ENCODE assay signal across 9 mouse cellular contexts in genomic region chr14:54780836-54781609, GRCm38 (mm10). TPM values are rescaled to one million over a fixed set of nuclear protein-coding genes. Genes with fewer than 3 reads are reported as not detected.
DNase-seq lines count a peak whose midpoint lies in the region; ATAC-seq and TF ChIP-seq lines count a peak whose summit lies in the region.
"Had no signal": no experiment of that assay in that cellular context is flagged by ENCODE, and none has a peak within 500 bp of the region (broad histone marks: within the 10 kb centered on the region; RNA-seq: fewer than 3 reads in every experiment).

No protein-coding gene starts in this region.

- H3K4me3 ChIP-seq in spleen, adult 2 months (ENCODE audit: extremely low read depth, insufficient read depth, insufficient read length), result peak overlapping the region; percentile 55
- H3K4me3 ChIP-seq in intestine, embryonic 15.5 days (replicated peaks), result peak overlapping the region; percentile 47
- H3K4me3 ChIP-seq: myocyte had no signal

- H3K27ac ChIP-seq in spleen, adult 2 months (ENCODE audit: insufficient read depth, low read length), result no peak overlapping the region
- peak overlapping the region; percentile 59 for H3K27ac ChIP-seq in intestine, embryonic 15.5 days

- no peaks in the 10 kb centered on the region for H3K9me3 ChIP-seq in intestine, embryonic 15.5 days

- no peak for TF ChIP-seq POLR2A in spleen, adult 2 months (IDR thresholded peaks at IDR 0.05; ENCODE audit: low read depth, low read length)

- no peak for DNase-seq in spleen, adult 2 months (ENCODE audit: low read depth in 1 of 2, low spot score in 2 of 2)
- DNase-seq in spleen, adult 12 weeks (ENCODE audit: low spot score), result no peak
- DNase-seq in embryo, embryonic 10 days (ENCODE audit: low spot score), result peak; percentile 52
- DNase-seq in left cerebral cortex, postnatal 4 days, result peak; percentile 49
- peak; percentile 67 for DNase-seq in skeletal muscle tissue, adult 2 months (ENCODE audit: low read depth, low spot score)

- H3K36me3 ChIP-seq in spleen, adult 2 months (ENCODE audit: control insufficient read depth, insufficient read depth, low read length), result no peaks in the 10 kb centered on the region
- H3K36me3 ChIP-seq in intestine, embryonic 15.5 days, result no peaks in the 10 kb centered on the region

- no peaks in the 10 kb centered on the region for H3K4me1 ChIP-seq in spleen, adult 2 months (ENCODE audit: control insufficient read depth, insufficient read depth, insufficient read length)
- 0 out of 2 replicates have a peak, but pooled peaks cover 11% of the 10 kb centered on the region for H3K4me1 ChIP-seq in intestine, embryonic 15.5 days (replicated peaks)

- peaks cover 8% of the 10 kb centered on the region; the same call in 1 of the 2 replicates for H3K27me3 ChIP-seq in spleen, adult 2 months (ENCODE audit: control insufficient read depth, insufficient read depth, low read length)
- no peaks in the 10 kb centered on the region for H3K27me3 ChIP-seq in intestine, embryonic 15.5 days (replicated peaks)

- H3K9ac ChIP-seq in intestine, embryonic 15.5 days, result peak overlapping the region; percentile 46

- intact Hi-C loops in left cerebral cortex, postnatal 4 days (cut with DNase I), result loop anchor here (2.0 kb wide), 1 partner anchor 66 kb away; no protein-coding TSS in a partner anchor

- peak overlapping the region; percentile 89 for H3K4me2 ChIP-seq in intestine, embryonic 15.5 days (replicated peaks)

- no peak for TF ChIP-seq CTCF in spleen, adult 2 months (IDR thresholded peaks at IDR 0.05; ENCODE audit: extremely low read depth, insufficient read depth, insufficient read length, insufficient replicate concordance)

- peak; percentile 54 for ATAC-seq in granulocyte monocyte progenitor cell, adult 5-6 weeks (replicated peaks; ENCODE audit: poor library complexity, severe bottlenecking)
- peak; percentile 81 for ATAC-seq in intestine, embryonic 15.5 days
- ATAC-seq in megakaryocyte-erythroid progenitor cell, adult 5-6 weeks (replicated peaks; ENCODE audit: low FRiP score, low TSS enrichment, poor library complexity, severe bottlenecking), result peak; percentile 52; the same call in 1 of the 2 replicates

- WGBS in spleen, adult 2 months, result 9% methylated on average over 35 of the region's 35 CpGs
- WGBS in intestine, embryonic 15.5 days, result 2% methylated on average over 35 of the region's 35 CpGs

RNA-seq across cellular contexts. Expression of gene Slc7a8, which starts 0.7 kb away (rescaled TPM):
- 10.8 and 13.3 TPM in 2 replicates for polyA plus RNA-seq in spleen, adult 2 months (2012; rRNA removed)
- 7.6 and 8.3 TPM in 2 replicates for total RNA-seq in granulocyte monocyte progenitor cell, adult 5-6 weeks (2014; fragmentation: Nextera tagmentation)
- total RNA-seq in granulocyte monocyte progenitor cell, adult 5-6 weeks (2017), result 2.0 and 3.2 TPM in 2 replicates
- polyA plus RNA-seq in intestine, embryonic 15.5 days (2015; fragmentation: Nextera tagmentation; extraction: Ambion mirVana), result 30.9 and 33.0 TPM in 2 replicates
- 10 to 100 TPM; 33.7 to 36.5 TPM for total RNA-seq in left cerebral cortex, postnatal 4 days (2021)
- 0.13 and 0.37 TPM in 2 replicates for total RNA-seq in megakaryocyte-erythroid progenitor cell, adult 5-6 weeks (2014; fragmentation: Nextera tagmentation)
- 0.34 TPM in 1 of 2 replicates, not detected in the other for total RNA-seq in megakaryocyte-erythroid progenitor cell, adult 5-6 weeks (2017)
- polyA plus RNA-seq: myocyte had no signal

RNA-seq across cellular contexts. Expression of gene Rnf212b, which starts 32.9 kb away (rescaled TPM):
- not detected in 2 replicates for polyA plus RNA-seq in spleen, adult 2 months (2012; rRNA removed)
- total RNA-seq in granulocyte monocyte progenitor cell, adult 5-6 weeks (2014; fragmentation: Nextera tagmentation), result not detected in 2 replicates
- total RNA-seq in granulocyte monocyte progenitor cell, adult 5-6 weeks (2017), result not detected in 2 replicates
- not detected in 2 replicates for polyA plus RNA-seq in intestine, embryonic 15.5 days (2015; fragmentation: Nextera tagmentation; extraction: Ambion mirVana)
- not detected for total RNA-seq in left cerebral cortex, postnatal 4 days (2021)
- not detected in 2 replicates for total RNA-seq in megakaryocyte-erythroid progenitor cell, adult 5-6 weeks (2014; fragmentation: Nextera tagmentation)
- total RNA-seq in megakaryocyte-erythroid progenitor cell, adult 5-6 weeks (2017), result not detected in 2 replicates
- polyA plus RNA-seq: myocyte had no signal

Comparison
In these comparisons a context has a peak if more than half of its experiments do, and no peak if none do; other contexts are left out.
1. DNase-seq: peak in embryo, embryonic 10 days (single experiment), left cerebral cortex, postnatal 4 days (single experiment) and skeletal muscle tissue, adult 2 months (single experiment); none in spleen, adult 2 months (0 of 2) and spleen, adult 12 weeks (single experiment).
2. Peak in every context shown above with its lines, with median percentiles within 50 percentile points of each other: ATAC-seq.